Mouse (Mus musculus) cortical plate, adult 2 months (tissue): ENCODE results near the gene Akt1.

Experiments used
- CTCF ChIP-seq: fragments of 200-500 bp; IDR thresholded peaks from 2 replicates; pipeline ENCODE4 v1.5.1; 2011; ENCODE audit warnings: mild to moderate bottlenecking, control low read depth, low read length; ENCODE audit not compliant: insufficient read depth; ENCODE audit errors: extremely low read depth
- POLR2A ChIP-seq: fragments of 200-500 bp; IDR thresholded peaks from 2 replicates; pipeline ENCODE4 v1.6.1; 2011; ENCODE audit warnings: mild to moderate bottlenecking, low read length, control low read depth; ENCODE audit not compliant: insufficient read depth; ENCODE audit errors: extremely low read depth

- TF ChIP-seq CTCF: no peak
- TF ChIP-seq POLR2A: no peak
These were observed 65.7 kb downstream of the Akt1 start for GRCm38 (mm10) chr12:112609031-112609430.
